Comparison of ENCODE assay signal across 16 mouse cellular contexts in the genomic region with DNA sequence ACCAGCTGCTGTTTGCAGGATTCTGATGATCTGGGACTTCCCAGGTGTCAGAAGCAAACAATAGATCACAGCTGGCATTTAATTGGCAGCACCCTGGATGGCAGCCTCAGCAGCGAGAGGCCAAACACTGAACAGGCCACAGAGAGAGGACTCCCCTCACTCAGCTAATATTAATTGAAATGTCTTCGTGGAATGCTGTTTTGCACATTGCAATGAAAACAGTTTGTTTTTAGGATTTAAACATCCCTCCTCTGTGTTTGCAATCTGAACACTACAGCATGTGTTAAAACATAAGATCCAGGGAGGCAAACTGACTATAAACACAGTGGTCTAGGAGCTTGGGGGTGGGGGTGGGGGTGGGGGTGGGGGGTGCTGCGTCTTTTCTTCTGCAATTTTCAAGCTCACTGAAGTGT.
DNase-seq lines count a peak whose midpoint lies in the region; ATAC-seq lines count a peak whose summit lies in the region.
"Had no signal": no experiment of that assay in that cellular context is flagged by ENCODE, and none has a peak within 500 bp of the region (broad histone marks: within the 10 kb centered on the region; RNA-seq: fewer than 3 reads in every experiment).

No protein-coding gene starts in this region.

- no peaks in the 10 kb centered on the region for H3K36me3 ChIP-seq in neural tube, embryonic 11.5 days (ENCODE audit: control insufficient read depth, insufficient read depth, low read length)
- no peaks in the 10 kb centered on the region for H3K36me3 ChIP-seq in hindbrain, embryonic 14.5 days (replicated peaks; ENCODE audit: control insufficient read depth, insufficient read depth)
- no peaks in the 10 kb centered on the region for H3K36me3 ChIP-seq in midbrain, embryonic 14.5 days (ENCODE audit: control insufficient read depth, insufficient read depth, low read length)
- H3K36me3 ChIP-seq: embryonic facial prominence, embryonic 12.5 days; heart, embryonic 15.5 days had no signal

- no peak overlapping the region for H3K9ac ChIP-seq in neural tube, embryonic 11.5 days (ENCODE audit: low read length)
- no peak overlapping the region for H3K9ac ChIP-seq in hindbrain, embryonic 14.5 days
- 0 out of 2 replicates have a peak overlapping the region, but pooled peaks have one; percentile 6 for H3K9ac ChIP-seq in midbrain, embryonic 14.5 days (replicated peaks; ENCODE audit: low read length)
- H3K9ac ChIP-seq: embryonic facial prominence, embryonic 12.5 days; heart, embryonic 15.5 days had no signal

- H3K27me3 ChIP-seq in neural tube, embryonic 11.5 days (ENCODE audit: control insufficient read depth, insufficient read depth, low read length) = no peaks in the 10 kb centered on the region
- no peaks in the 10 kb centered on the region for H3K27me3 ChIP-seq in hindbrain, embryonic 14.5 days (ENCODE audit: control insufficient read depth, insufficient read depth, low read length)
- no peaks in the 10 kb centered on the region for H3K27me3 ChIP-seq in midbrain, embryonic 14.5 days (ENCODE audit: control insufficient read depth, insufficient read depth, low read length)
- H3K27me3 ChIP-seq: CH12.LX; heart, embryonic 15.5 days; megakaryocyte, embryonic 14.5 days; Patski had no signal

- no peak overlapping the region for H3K27ac ChIP-seq in neural tube, embryonic 11.5 days (ENCODE audit: low read depth, low read length)
- no peak overlapping the region for H3K27ac ChIP-seq in hindbrain, embryonic 14.5 days
- peak overlapping the region; percentile 26; the same call in 1 of the 2 replicates for H3K27ac ChIP-seq in midbrain, embryonic 14.5 days (replicated peaks; ENCODE audit: low read depth, low read length)
- H3K27ac ChIP-seq: embryonic facial prominence, embryonic 12.5 days; heart, embryonic 15.5 days had no signal

- WGBS in neural tube, embryonic 11.5 days = 9% methylated on average over 3 of the region's 3 CpGs
- WGBS in hindbrain, embryonic 14.5 days = 6% methylated on average over 3 of the region's 3 CpGs
- 2% methylated on average over 3 of the region's 3 CpGs for WGBS in midbrain, embryonic 14.5 days

- DNase-seq in neural tube, embryonic 11.5 days (ENCODE audit: low spot score) = no peak
- DNase-seq in neural tube, embryonic 10.5 days (ENCODE audit: extremely low spot score, low spot score) = no peak
- no peak for DNase-seq in hindbrain, embryonic 14.5 days (ENCODE audit: low spot score)
- no peak for DNase-seq in midbrain, embryonic 14.5 days
- no peak for DNase-seq in cerebellum, adult 11-12 months
- no peak for DNase-seq in adrenal gland, postnatal 10 days
- DNase-seq in cerebellum, postnatal 10 days = no peak
- DNase-seq: adrenal gland, postnatal 25 days; kidney, postnatal 25 days; lung, adult 2 months had no signal

- no peak overlapping the region for H3K4me3 ChIP-seq in neural tube, embryonic 11.5 days (ENCODE audit: low read depth, low read length)
- H3K4me3 ChIP-seq in hindbrain, embryonic 14.5 days (replicated peaks; ENCODE audit: low read length) = no peak overlapping the region
- no peak overlapping the region for H3K4me3 ChIP-seq in midbrain, embryonic 14.5 days (replicated peaks; ENCODE audit: low read depth, low read length)
- H3K4me3 ChIP-seq: embryonic facial prominence, embryonic 12.5 days; heart, embryonic 15.5 days had no signal

- no peak overlapping the region for H3K4me2 ChIP-seq in neural tube, embryonic 11.5 days (ENCODE audit: low read depth)
- H3K4me2 ChIP-seq in hindbrain, embryonic 14.5 days (replicated peaks) = no peak overlapping the region
- peak overlapping the region; percentile 33 for H3K4me2 ChIP-seq in midbrain, embryonic 14.5 days (ENCODE audit: low read length)
- H3K4me2 ChIP-seq: embryonic facial prominence, embryonic 12.5 days; heart, embryonic 15.5 days had no signal

- H3K4me1 ChIP-seq in neural tube, embryonic 11.5 days (ENCODE audit: control insufficient read depth, insufficient read depth, low read length) = no peaks in the 10 kb centered on the region; the same call in 1 of the 2 replicates
- peaks cover 23% of the 10 kb centered on the region for H3K4me1 ChIP-seq in hindbrain, embryonic 14.5 days (replicated peaks; ENCODE audit: control insufficient read depth, insufficient read depth, low read length)
- H3K4me1 ChIP-seq in midbrain, embryonic 14.5 days (ENCODE audit: control insufficient read depth, insufficient read depth, low read length) = peaks cover 25% of the 10 kb centered on the region
- H3K4me1 ChIP-seq: megakaryocyte, embryonic 14.5 days had no signal

- peak; percentile 37; the same call in 1 of the 2 replicates for ATAC-seq in neural tube, embryonic 11.5 days (ENCODE audit: insufficient read depth, low FRiP score, low TSS enrichment)
- peak; percentile 32; the same call in 1 of the 2 replicates for ATAC-seq in hindbrain, embryonic 14.5 days (ENCODE audit: low FRiP score)
- ATAC-seq in midbrain, embryonic 14.5 days (ENCODE audit: low FRiP score, low TSS enrichment) = 0 out of 2 replicates have a peak, but pooled peaks have one; percentile 7
- ATAC-seq: inflammation-experienced regulatory T-cells, adult 6 months; Patski had no signal

- no peaks in the 10 kb centered on the region for H3K9me3 ChIP-seq in neural tube, embryonic 11.5 days (ENCODE audit: control insufficient read depth, low read length)
- H3K9me3 ChIP-seq in hindbrain, embryonic 14.5 days (ENCODE audit: control insufficient read depth, low read length) = no peaks in the 10 kb centered on the region
- no peaks in the 10 kb centered on the region for H3K9me3 ChIP-seq in midbrain, embryonic 14.5 days (ENCODE audit: control insufficient read depth, low read length)
- H3K9me3 ChIP-seq: embryonic facial prominence, embryonic 12.5 days; heart, embryonic 15.5 days had no signal
